Mouse (Mus musculus) forebrain, embryonic 13.5 days (tissue): ENCODE results near the gene Flrt1. TPM values are rescaled to one million over a fixed set of nuclear protein-coding genes. Genes with fewer than 3 reads are reported as not detected.
A peak's percentile ranks its signal among the peaks of the same experiment; 100 is the strongest.

Experiments used
- ATAC-seq: fragments of 200-750 bp; cut with Nextera tagmentation; 2 replicates; pipeline ENCODE4 v1.8.0; 2017
- H3K27ac ChIP-seq: fragments of 300-500 bp; sonication (generic); 2 replicates; pipeline ENCODE4 v1.5.1; 2015; ENCODE audit warnings: inconsistent platforms, mild to moderate bottlenecking, moderate library complexity
- H3K27me3 ChIP-seq: fragments of 300-500 bp; sonication (generic); 2 replicates; pipeline ENCODE4 v1.6.1; 2015; ENCODE audit warnings: mild to moderate bottlenecking, inconsistent platforms
- H3K36me3 ChIP-seq: fragments of 300-500 bp; sonication (generic); 2 replicates; pipeline ENCODE4 v1.6.1; 2015; ENCODE audit warnings: mild to moderate bottlenecking, inconsistent platforms; ENCODE audit not compliant: poor library complexity, severe bottlenecking
- H3K4me1 ChIP-seq: fragments of 300-500 bp; sonication (generic); 2 replicates; pipeline ENCODE4 v1.6.1; 2015; ENCODE audit warnings: inconsistent platforms
- H3K4me2 ChIP-seq: fragments of 300-500 bp; sonication (generic); 2 replicates; pipeline ENCODE4 v1.6.1; 2015; ENCODE audit warnings: inconsistent platforms, mild to moderate bottlenecking, moderate library complexity
- H3K4me3 ChIP-seq: fragments of 300-500 bp; sonication (generic); 2 replicates; pipeline ENCODE4 v1.5.1; 2015; ENCODE audit warnings: mild to moderate bottlenecking, inconsistent platforms
- H3K9ac ChIP-seq: fragments of 300-500 bp; sonication (generic); 2 replicates; pipeline ENCODE4 v1.6.1; 2015; ENCODE audit warnings: mild to moderate bottlenecking, inconsistent platforms
- H3K9me3 ChIP-seq: fragments of 300-500 bp; sonication (generic); replicated peaks from 2 replicates; pipeline ENCODE4 v1.6.1; 2016; ENCODE audit warnings: inconsistent platforms
- WGBS: fragments of 180-500 bp; shearing (Covaris S2); methylation state at CpG from one replicate; pipeline ENCODE4 v1.1.7; 2015; 5-methylcytosine and 5-hydroxymethylcytosine counted together
- polyA plus RNA-seq: library from polyadenylated mRNA; unstranded; fragments of >200 nt; fragmentation: Nextera tagmentation; extraction: Ambion mirVana; gene quantifications from 2 replicates; pipeline ENCODE4 v1.2.1, GENCODE M21; 2015

Flrt1 gene
- polyA plus RNA-seq, 1 experiment from 2014 or later = 11.3 TPM

DNA sequence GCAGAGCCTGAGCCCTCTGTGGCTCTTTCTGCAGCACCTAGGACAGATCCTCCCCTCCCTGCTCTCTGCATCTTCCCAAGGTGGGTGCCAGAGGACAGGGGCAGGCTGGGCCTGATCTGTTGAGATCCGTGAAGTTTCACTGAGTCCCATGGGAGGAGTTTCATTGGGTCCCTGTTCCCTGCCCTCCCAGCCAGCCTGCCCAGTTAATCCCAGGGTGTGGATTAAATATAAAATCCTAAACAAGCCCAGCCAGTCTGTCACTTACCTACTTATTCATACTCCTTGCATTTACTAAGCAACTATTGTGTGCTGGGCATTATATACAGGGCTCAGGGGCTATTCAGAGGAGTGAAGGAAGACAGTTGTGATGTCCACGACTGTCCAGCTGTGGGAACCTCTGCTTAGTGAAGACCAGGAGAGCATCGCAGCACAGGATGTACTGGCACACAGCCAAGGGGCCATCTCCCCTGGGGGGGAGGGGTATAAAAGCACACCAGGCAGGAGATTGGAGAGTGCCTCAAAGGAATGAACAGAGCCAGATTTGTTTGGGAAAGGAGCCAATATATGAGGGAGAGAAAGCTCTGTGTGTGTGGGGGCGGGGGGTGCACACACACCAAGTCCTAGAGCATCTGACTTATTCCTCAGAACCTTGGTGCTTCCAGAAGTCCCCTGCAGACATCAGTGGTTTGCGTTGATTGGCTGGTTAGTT is 36.8 kb upstream of the Flrt1 start:
- H3K9me3 ChIP-seq = no peaks in the 10 kb centered on the region
- WGBS = 33% methylated on average over 5 of the region's 5 CpGs
- peak; percentile 19; the same call in 1 of the 2 replicates for ATAC-seq
- H3K4me3 ChIP-seq = no peak overlapping the region
- no peak overlapping the region for H3K4me2 ChIP-seq
- peaks cover 89% of the 10 kb centered on the region for H3K4me1 ChIP-seq
- peaks cover 6% of the 10 kb centered on the region; the same call in 1 of the 2 replicates for H3K27me3 ChIP-seq
- H3K27ac ChIP-seq = peak overlapping the region; percentile 86
- H3K36me3 ChIP-seq = no peaks in the 10 kb centered on the region
- no peak overlapping the region for H3K9ac ChIP-seq

DNA sequence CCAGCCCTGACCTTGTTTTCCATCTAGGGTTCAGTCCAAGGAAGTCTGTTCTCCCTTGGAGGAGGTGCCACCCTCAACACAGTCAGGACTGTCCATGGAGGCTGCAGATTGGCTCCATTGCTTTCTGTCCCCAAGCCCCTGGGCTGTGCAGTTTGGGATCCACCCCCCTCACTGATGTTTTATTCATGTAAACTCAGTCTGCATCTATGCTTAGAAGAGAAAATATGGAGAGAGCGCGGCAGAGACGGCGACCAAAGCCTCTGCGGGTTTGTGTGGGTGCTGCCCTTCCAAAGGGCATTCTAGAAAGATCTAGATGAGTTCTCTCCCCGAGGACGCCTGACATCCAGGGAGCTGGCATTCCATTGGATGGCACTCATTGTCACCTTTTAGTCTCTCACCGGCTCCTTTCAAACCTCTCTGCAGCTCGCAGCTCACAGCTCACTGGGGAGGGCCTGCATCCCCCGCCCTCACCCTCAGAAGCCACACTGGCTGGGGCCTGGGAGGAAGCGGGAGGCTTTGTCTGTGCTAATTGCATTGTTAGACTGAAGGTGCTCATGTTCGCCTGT is 35.4 kb upstream of the Flrt1 start:
- H3K9me3 ChIP-seq = no peaks in the 10 kb centered on the region
- peak overlapping the region; percentile 86 for H3K27ac ChIP-seq
- H3K36me3 ChIP-seq = no peaks in the 10 kb centered on the region
- H3K4me1 ChIP-seq = peaks cover 90% of the 10 kb centered on the region
- H3K4me2 ChIP-seq = peak overlapping the region; percentile 13; the same call in 1 of the 2 replicates
- H3K9ac ChIP-seq = peak overlapping the region; percentile 50
- no peak overlapping the region for H3K4me3 ChIP-seq
- peaks cover 9% of the 10 kb centered on the region; the same call in 1 of the 2 replicates for H3K27me3 ChIP-seq
- 23% methylated on average over 12 of the region's 12 CpGs for WGBS
- peak; percentile 31; the same call in 1 of the 2 replicates for ATAC-seq

DNA sequence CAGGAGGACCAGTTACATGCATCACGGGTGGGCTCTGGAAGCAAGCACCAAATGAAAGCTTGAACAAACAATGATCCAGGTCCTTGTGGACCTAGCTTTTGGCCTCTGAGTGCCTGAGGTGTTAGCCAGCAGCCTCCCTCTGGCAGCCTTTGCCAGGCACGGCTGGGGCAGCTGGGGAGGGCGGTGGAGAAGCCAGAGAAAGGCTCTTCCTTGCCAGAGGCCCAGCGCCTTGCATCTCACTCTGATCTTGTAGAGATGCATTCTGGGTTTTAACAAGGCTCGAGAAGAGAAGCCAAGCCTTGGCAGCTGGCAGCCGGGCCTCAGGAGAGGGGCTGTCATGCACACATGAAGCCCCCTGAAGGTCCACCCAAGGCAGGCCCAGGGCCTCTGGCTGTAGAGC is 34.8 kb upstream of the Flrt1 start:
- 0 out of 2 replicates have a peak overlapping the region, but pooled peaks have one; percentile 13 for H3K4me2 ChIP-seq
- H3K4me3 ChIP-seq = no peak overlapping the region
- no peaks in the 10 kb centered on the region for H3K9me3 ChIP-seq
- 0 out of 2 replicates have a peak, but pooled peaks cover 5% of the 10 kb centered on the region for H3K27me3 ChIP-seq
- 34% methylated on average over 6 of the region's 6 CpGs for WGBS
- peaks cover 95% of the 10 kb centered on the region for H3K4me1 ChIP-seq
- H3K9ac ChIP-seq = peak overlapping the region; percentile 39; the same call in 1 of the 2 replicates
- no peaks in the 10 kb centered on the region for H3K36me3 ChIP-seq
- peak overlapping the region; percentile 86 for H3K27ac ChIP-seq
- no peak for ATAC-seq

- 58% methylated on average over 4 of the region's 4 CpGs for WGBS
- Histone ChIP-seq H3K9me3 (no peaks in the 10 kb centered on the region), H3K4me2 (no peak overlapping the region), H3K4me3 (no peak overlapping the region), H3K27ac (peak overlapping the region; percentile 14; the same call in 1 of the 2 replicates), H3K27me3 (0 out of 2 replicates have a peak, but pooled peaks cover 5% of the 10 kb centered on the region), H3K36me3 (no peaks in the 10 kb centered on the region), H3K4me1 (peaks cover 100% of the 10 kb centered on the region), H3K9ac (no peak overlapping the region)
- no peak for ATAC-seq
Measured at GRCm38 (mm10) chr19:7139321-7139720, 33.8 kb upstream of the Flrt1 start.

DNA sequence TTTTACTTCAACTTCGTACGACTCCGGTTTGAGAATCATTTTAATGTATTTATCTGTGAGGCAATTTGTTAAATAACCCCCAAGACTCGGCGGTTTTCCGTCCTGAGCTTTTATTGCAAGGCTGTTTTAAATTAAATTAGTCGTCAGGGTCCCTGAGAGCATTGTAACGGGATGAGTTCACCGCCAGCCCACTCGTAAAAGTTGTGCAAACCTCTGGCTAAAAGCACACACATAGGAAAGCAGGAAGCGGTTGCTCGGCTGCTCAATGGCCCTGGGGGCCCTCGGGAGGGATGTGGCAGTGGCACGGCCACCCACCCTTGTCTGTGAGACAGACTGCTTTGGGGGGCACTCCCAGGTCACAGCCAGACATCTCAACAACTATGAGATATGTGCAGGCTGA is 32.8 kb upstream of the Flrt1 start:
- no peaks in the 10 kb centered on the region for H3K9me3 ChIP-seq
- H3K4me3 ChIP-seq = no peak overlapping the region
- H3K27ac ChIP-seq = peak overlapping the region; percentile 14
- 46% methylated on average over 14 of the region's 14 CpGs for whole genome bisulfite sequencing
- H3K4me2 ChIP-seq = no peak overlapping the region
- no peak overlapping the region for H3K9ac ChIP-seq
- H3K4me1 ChIP-seq = peaks cover 100% of the 10 kb centered on the region
- no peaks in the 10 kb centered on the region for H3K36me3 ChIP-seq
- 0 out of 2 replicates have a peak, but pooled peaks cover 5% of the 10 kb centered on the region for H3K27me3 ChIP-seq
- no peak for ATAC-seq

- Histone ChIP-seq H3K9ac (0 out of 2 replicates have a peak overlapping the region, but pooled peaks have one; percentile 2), H3K36me3 (no peaks in the 10 kb centered on the region), H3K27ac (peak overlapping the region; percentile 81; the same call in 1 of the 2 replicates), H3K27me3 (0 out of 2 replicates have a peak, but pooled peaks cover 5% of the 10 kb centered on the region), H3K4me3 (no peak overlapping the region), H3K4me2 (no peak overlapping the region), H3K4me1 (peaks cover 100% of the 10 kb centered on the region), H3K9me3 (no peaks in the 10 kb centered on the region)
- ATAC-seq = no peak
- WGBS = 40% methylated on average over 14 of the region's 14 CpGs
Measured at GRCm38 (mm10) chr19:7136714-7137498, 31.4 kb upstream of the Flrt1 start.

- ATAC-seq = no peak; the same call in 1 of the 2 replicates
- peak overlapping the region; percentile 27; the same call in 1 of the 2 replicates for H3K4me2 ChIP-seq
- 8% methylated on average over 9 of the region's 9 CpGs for WGBS
- H3K4me3 ChIP-seq = no peak overlapping the region
- H3K27ac ChIP-seq = peak overlapping the region; percentile 81
- H3K9ac ChIP-seq = peak overlapping the region; percentile 43; the same call in 1 of the 2 replicates
- H3K9me3 ChIP-seq = no peaks in the 10 kb centered on the region
- H3K27me3 ChIP-seq = peaks cover 5% of the 10 kb centered on the region; the same call in 1 of the 2 replicates
- no peaks in the 10 kb centered on the region for H3K36me3 ChIP-seq
- peaks cover 91% of the 10 kb centered on the region for H3K4me1 ChIP-seq
Measured at GRCm38 (mm10) chr19:7136016-7136415, 30.5 kb upstream of the Flrt1 start.

DNA sequence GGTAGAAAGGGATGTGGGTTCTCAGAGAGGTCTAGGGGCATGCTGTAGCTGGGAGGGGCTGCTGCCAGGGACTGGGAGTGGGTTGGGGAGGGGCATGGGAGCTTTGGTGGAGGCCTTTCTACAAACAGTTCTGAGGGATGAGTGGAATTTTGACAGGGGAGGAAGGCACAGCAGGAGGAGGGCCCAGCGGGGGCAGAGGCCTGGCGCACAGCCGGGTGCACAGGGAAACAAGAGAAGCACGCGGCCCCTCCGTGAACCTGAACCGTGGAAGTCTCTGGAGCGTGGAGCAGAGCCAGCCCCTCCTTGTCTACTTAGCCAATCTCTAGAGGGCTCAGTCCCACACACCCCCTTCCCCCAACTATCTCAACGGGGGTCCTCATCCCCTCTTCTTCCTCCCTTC is 30.0 kb upstream of the Flrt1 start:
- H3K9ac ChIP-seq = 0 out of 2 replicates have a peak overlapping the region, but pooled peaks have one; percentile 30
- peak; percentile 28; the same call in 1 of the 2 replicates for ATAC-seq
- H3K27ac ChIP-seq = peak overlapping the region; percentile 81
- peak overlapping the region; percentile 8; the same call in 1 of the 2 replicates for H3K4me2 ChIP-seq
- H3K4me1 ChIP-seq = peaks cover 86% of the 10 kb centered on the region
- no peaks in the 10 kb centered on the region for H3K9me3 ChIP-seq
- no peaks in the 10 kb centered on the region for H3K36me3 ChIP-seq
- peaks cover 5% of the 10 kb centered on the region; the same call in 1 of the 2 replicates for H3K27me3 ChIP-seq
- no peak overlapping the region for H3K4me3 ChIP-seq
- WGBS = 3% methylated on average over 9 of the region's 9 CpGs

DNA sequence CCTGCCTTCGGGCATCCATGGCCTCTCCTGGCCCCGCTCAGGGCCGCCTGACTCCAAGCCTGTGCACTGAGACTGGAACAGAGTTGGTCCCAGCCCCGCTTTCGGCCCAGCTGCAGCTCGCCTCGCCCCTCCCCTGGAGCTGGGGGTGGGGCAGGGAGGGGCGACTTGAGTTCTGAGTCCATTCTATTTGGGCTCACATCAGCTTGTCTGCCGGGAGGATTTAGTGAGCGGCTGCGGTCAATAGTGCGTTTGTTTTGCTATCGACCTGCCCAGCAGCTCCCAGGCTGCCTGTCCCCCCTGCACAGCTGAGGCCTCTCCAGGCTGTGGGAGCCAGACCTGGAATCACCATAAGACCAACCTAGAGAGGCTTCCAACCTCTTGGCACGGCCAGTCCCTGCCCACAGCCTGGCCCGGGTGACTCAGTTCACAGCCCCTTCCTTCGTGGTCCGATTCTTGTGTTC is 29.1 kb upstream of the Flrt1 start:
- H3K4me1 ChIP-seq = peaks cover 86% of the 10 kb centered on the region
- H3K9me3 ChIP-seq = no peaks in the 10 kb centered on the region
- peak overlapping the region; percentile 10 for H3K4me2 ChIP-seq
- H3K27ac ChIP-seq = peak overlapping the region; percentile 81
- ATAC-seq = peak; percentile 11; the same call in 1 of the 2 replicates
- no peak overlapping the region for H3K4me3 ChIP-seq
- no peaks in the 10 kb centered on the region for H3K36me3 ChIP-seq
- H3K27me3 ChIP-seq = peaks cover 11% of the 10 kb centered on the region; the same call in 1 of the 2 replicates
- WGBS = 10% methylated on average over 17 of the region's 17 CpGs
- H3K9ac ChIP-seq = peak overlapping the region; percentile 27; the same call in 1 of the 2 replicates

DNA sequence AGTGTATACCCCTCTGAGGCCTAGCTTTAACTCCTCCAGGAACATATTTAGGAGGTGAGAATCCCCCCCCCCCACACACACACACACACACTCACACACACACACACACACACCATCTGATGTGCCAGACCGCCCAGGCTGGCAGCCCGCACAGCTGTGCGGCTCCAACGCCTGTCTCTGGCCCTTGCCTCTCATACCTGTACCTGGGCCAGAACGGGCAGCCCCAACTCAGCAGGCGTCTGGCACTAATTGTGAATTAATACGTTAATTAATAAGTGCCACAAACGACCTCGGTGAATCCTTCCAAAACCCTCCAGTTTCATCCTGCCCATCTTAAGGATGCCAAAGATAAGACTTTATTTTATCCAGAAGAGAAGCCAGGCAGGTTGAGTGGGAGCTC is 27.9 kb upstream of the Flrt1 start:
- ATAC-seq = 0 out of 2 replicates have a peak, but pooled peaks have one; percentile 7
- no peaks in the 10 kb centered on the region for H3K9me3 ChIP-seq
- H3K36me3 ChIP-seq = no peaks in the 10 kb centered on the region
- H3K27me3 ChIP-seq = peaks cover 11% of the 10 kb centered on the region; the same call in 1 of the 2 replicates
- H3K4me1 ChIP-seq = peaks cover 86% of the 10 kb centered on the region
- whole genome bisulfite sequencing = 44% methylated on average over 9 of the region's 9 CpGs
- no peak overlapping the region for H3K4me2 ChIP-seq
- H3K4me3 ChIP-seq = no peak overlapping the region
- no peak overlapping the region for H3K9ac ChIP-seq
- H3K27ac ChIP-seq = peak overlapping the region; percentile 48

GRCm38 (mm10) chr19:7130317-7130716 is 24.8 kb upstream of the Flrt1 start:
- Histone ChIP-seq H3K9ac (no peak overlapping the region), H3K4me2 (no peak overlapping the region), H3K4me3 (no peak overlapping the region), H3K4me1 (peaks cover 68% of the 10 kb centered on the region), H3K9me3 (no peaks in the 10 kb centered on the region), H3K27ac (no peak overlapping the region), H3K27me3 (peaks cover 6% of the 10 kb centered on the region; the same call in 1 of the 2 replicates), H3K36me3 (no peaks in the 10 kb centered on the region)
- no peak for ATAC-seq
- WGBS = 82% methylated on average over 11 of the region's 11 CpGs
